Mouse (Mus musculus) ES-E14 (cell line): ENCODE measurements around the gene Abhd16a.

Source experiments
- CHD2 ChIP-seq: IDR thresholded peaks from 2 replicates; pipeline ENCODE4 v1.6.1; 2014; ENCODE audit warnings: mild to moderate bottlenecking, low read depth, low read length, inconsistent platforms
- HCFC1 ChIP-seq: IDR thresholded peaks from 2 replicates; pipeline ENCODE4 v1.6.1; 2012; ENCODE audit warnings: low read length, inconsistent platforms, borderline replicate concordance; ENCODE audit not compliant: insufficient read depth
- MAFK ChIP-seq: IDR thresholded peaks from 2 replicates; pipeline ENCODE4 v1.6.1; 2014; ENCODE audit warnings: mild to moderate bottlenecking, low read depth, low read length, inconsistent platforms; ENCODE audit not compliant: insufficient read depth

DNA sequence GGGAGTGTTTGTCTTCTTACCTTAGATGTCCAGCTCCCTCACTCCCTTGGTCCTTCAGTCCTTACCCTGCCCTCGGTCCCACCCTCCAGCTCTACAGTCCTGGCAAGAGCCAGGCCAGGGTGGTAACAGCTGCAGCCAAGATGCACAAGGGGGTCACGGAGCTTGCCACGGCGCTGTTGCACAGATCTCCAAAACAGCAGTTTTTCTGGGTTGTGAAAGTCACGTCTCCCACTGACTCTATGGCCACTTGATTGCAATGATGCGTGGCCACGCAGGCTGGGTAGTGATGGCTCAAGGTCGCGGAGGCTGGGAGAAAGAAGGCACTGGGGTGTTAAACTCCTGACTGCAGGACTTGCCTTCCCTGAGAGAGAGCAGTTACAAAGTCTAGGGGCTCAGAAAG, 17.6 kb upstream of the Abhd16a start:
- TF ChIP-seq CHD2 (no peak), HCFC1 (no peak), MAFK (no peak)
